Mouse (Mus musculus) lung, adult 10 weeks (tissue): Measurements from ENCODE around the gene Acmsd. TPM values are rescaled to one million over a fixed set of nuclear protein-coding genes. Genes with fewer than 3 reads are reported as not detected.

ENCODE experiments used
- polyA plus RNA-seq: library from polyadenylated mRNA; stranded (reverse); fragments of 350-450 nt; fragmentation: Illumina TruSeq; extraction: RNeasy Lipid Tissue Mini Kit (QIAGEN cat#74804); gene quantifications from one replicate; pipeline ENCODE4 v1.2.3, GENCODE M21; 2014; ENCODE audit warnings: low read depth, low replicate concordance; ENCODE audit not compliant: insufficient read depth

Gene Acmsd
- polyA plus RNA-seq: 0.11 TPM

GRCm38 (mm10) chr1:127729096-127729495, at the start of gene Acmsd:
Acmsd (plus strand) TSS chr1:127729413.

GRCm38 (mm10) chr1:127679498-127680133, 49.6 kb upstream of the Acmsd start, which contains the start of gene Tmem163:
Tmem163 (minus strand) TSS chr1:127679548.

GRCm38 (mm10) chr1:127773803-127774500, 44.7 kb downstream of the Acmsd start, which contains the start of gene Ccnt2:
Ccnt2 (plus strand) TSS chr1:127774164.

Other genes with a start within 250 kb of the Acmsd start
- 11.3 TPM for gene Tmem163, start 49.9 kb upstream of the Acmsd start, polyA plus RNA-seq
- 9.6 TPM for gene Ccnt2, start 44.8 kb downstream of the Acmsd start, polyA plus RNA-seq
- 1.4 TPM for gene Map3k19, start 125.6 kb downstream of the Acmsd start, polyA plus RNA-seq
- gene Rab3gap1, start 139.4 kb downstream of the Acmsd start, polyA plus RNA-seq: 15.7 TPM